Mouse (Mus musculus) brain, embryonic 14.5 days (tissue): Measurements from ENCODE around the gene Pycr2.

Experiments
- CTCF ChIP-seq: fragments of 200-500 bp; IDR thresholded peaks from 2 replicates; pipeline ENCODE4 v1.5.1; 2012; ENCODE audit warnings: inconsistent platforms, mild to moderate bottlenecking, moderate library complexity, borderline replicate concordance; ENCODE audit not compliant: insufficient read depth, insufficient read length; ENCODE audit errors: extremely low read depth
- POLR2A ChIP-seq: fragments of 200-500 bp; IDR thresholded peaks from 2 replicates; pipeline ENCODE4 v1.6.1; 2012; ENCODE audit warnings: mild to moderate bottlenecking, inconsistent platforms, borderline replicate concordance; ENCODE audit not compliant: poor library complexity, insufficient read depth, insufficient read length, severe bottlenecking; ENCODE audit errors: extremely low read depth

- TF ChIP-seq CTCF, result no peak
- TF ChIP-seq POLR2A, result no peak
These were observed 40.5 kb downstream of the Pycr2 start for GRCm38 (mm10) chr1:180944553-180944952.
